Mouse (Mus musculus): ENCODE results near the gene Slc30a2.
"Not testable (repeated sequence)": the region's sequence is repeated elsewhere in the genome, so short reads cannot be mapped to it uniquely, and the experiment has no call there.

The Slc30a2 gene

GRCm38 (mm10) chr4:134355841-134356452 is 13.0 kb downstream of the Slc30a2 start:
- in situ Hi-C loops (cut with MboI; ENCODE audit: unreplicated experiment in 2 of 2) = no loop called here

DNA sequence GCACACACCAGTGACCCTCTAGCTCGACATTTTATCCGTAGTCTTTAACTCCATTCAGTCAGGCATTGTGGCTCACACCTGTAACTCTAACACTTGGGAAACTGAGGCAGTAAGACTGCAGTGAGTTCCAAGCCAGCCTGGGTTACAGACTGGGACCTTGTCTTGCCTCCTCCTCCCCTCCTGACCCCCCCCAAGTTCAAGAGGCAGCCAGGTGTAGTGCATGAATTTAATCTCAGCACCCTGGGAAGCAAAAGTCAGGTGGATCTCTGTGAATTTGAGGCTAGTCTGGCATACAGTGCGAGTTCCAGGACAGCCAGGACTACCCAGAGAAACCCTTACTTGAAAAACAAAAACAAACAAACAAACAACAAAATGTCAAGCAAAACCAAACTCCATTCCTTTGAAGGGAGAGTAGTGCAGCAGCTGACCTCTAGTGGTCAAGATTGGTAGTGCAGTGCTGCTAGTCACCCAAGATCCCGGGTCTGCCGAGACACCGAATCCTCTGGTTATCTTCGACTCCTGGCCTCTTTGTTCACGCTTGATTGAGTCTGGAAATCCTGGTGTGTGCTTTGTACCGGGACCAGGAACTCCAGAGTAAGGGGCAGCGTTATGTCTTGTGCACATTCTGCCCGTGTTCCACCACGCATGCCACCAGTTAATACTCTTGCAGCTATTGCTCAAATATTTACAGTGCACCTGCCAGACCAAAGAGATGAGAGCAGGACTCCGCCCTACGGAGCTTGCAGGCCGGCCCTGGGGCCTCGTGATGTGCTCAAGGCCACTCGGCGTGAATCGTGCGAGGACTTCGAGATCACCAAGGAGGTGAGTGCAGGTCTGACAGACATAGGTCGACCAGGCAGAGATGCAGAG is 13.8 kb downstream of the Slc30a2 start:
- in situ Hi-C loops (cut with MboI; ENCODE audit: unreplicated experiment in 2 of 2) = no loop called here

DNA sequence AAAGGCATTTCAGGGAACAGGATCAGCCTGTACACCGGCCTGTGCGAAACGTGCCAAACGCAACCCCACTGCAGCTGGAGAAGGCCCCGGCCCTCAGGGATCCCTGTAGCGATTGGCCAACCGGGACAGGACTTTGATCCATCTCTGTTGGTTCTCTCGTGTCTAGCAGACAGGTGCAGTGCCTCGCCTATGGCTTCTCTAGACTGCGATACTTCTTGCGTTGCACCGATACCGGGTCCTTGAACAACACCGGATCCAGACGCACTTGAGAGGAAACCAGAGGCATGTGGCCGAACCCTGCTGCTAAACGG is 14.4 kb downstream of the Slc30a2 start:
- in situ Hi-C loops (cut with MboI; ENCODE audit: unreplicated experiment in 2 of 2) = no loop called here

- in situ Hi-C loops (cut with MboI; ENCODE audit: unreplicated experiment in 2 of 2) = no loop called here
Measured at GRCm38 (mm10) chr4:134359649-134360048, 16.7 kb downstream of the Slc30a2 start.

- in situ Hi-C loops (cut with MboI; ENCODE audit: unreplicated experiment in 2 of 2) = no loop called here
Measured at GRCm38 (mm10) chr4:134361215-134361614, 18.2 kb downstream of the Slc30a2 start.

DNA sequence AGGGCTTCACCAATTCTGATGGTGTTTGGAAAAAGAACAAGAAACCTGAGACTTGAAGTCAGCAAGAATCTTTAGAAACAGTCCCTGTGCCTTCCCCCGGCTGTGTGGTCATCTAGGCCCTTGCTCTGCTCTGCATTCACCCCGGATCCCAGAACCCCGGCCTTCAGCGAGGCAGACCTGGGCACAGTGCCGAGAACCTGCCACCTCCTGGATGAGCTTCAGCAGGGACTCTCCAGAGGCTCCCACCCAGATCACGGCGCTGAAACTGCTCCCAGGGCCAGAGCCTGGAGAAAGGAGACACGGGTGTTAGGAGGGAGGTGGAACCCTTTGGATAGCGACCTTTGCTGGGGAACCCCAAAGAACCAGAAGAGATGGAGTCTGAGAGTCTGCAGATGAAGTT is 19.1 kb downstream of the Slc30a2 start:
- in situ Hi-C loops (cut with MboI; ENCODE audit: unreplicated experiment in 2 of 2) = no loop called here

- in situ Hi-C loops (cut with MboI; ENCODE audit: unreplicated experiment in 2 of 2) = no loop called here
Measured at GRCm38 (mm10) chr4:134362586-134362985, 19.6 kb downstream of the Slc30a2 start.

- in situ Hi-C loops (cut with MboI; ENCODE audit: unreplicated experiment in 2 of 2) = no loop called here
Measured at GRCm38 (mm10) chr4:134365280-134365679, 22.3 kb downstream of the Slc30a2 start.

DNA sequence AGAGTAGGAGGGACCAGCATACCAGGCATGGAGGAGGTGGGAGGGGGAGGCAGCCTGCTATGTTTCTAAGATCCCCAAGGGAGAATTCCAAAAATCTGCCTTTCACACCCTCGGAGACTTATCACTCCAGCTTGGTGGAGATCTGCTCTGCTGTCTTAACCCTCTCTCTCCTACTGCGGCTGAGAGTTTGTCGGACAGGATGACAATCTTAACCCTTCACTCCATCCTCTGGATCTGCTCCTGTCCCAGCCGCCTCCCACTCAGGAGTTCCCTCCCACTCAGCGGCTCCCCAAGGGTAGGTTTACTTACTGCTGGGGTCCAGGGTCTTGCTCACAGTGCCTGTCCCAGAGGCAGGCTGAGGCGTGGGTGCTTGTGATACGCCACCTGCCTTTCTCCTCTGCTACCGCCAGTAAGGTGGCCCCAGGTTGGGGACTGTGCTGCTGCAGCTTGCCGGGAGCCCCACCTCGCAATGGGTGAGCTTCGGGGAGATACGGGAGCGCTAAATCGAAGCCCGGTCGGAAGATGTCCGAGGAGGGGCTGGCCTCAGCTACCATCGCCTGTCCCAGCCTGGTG is 27.8 kb downstream of the Slc30a2 start:
- in situ Hi-C loops (cut with MboI; ENCODE audit: unreplicated experiment in 2 of 2) = no loop called here

GRCm38 (mm10) chr4:134371316-134371855 is 28.4 kb downstream of the Slc30a2 start:
- in situ Hi-C loops (cut with MboI; ENCODE audit: unreplicated experiment in 2 of 2) = no loop called here

GRCm38 (mm10) chr4:134372294-134372747 is 29.3 kb downstream of the Slc30a2 start:
- in situ Hi-C loops (cut with MboI; ENCODE audit: unreplicated experiment in 2 of 2) = no loop called here

DNA sequence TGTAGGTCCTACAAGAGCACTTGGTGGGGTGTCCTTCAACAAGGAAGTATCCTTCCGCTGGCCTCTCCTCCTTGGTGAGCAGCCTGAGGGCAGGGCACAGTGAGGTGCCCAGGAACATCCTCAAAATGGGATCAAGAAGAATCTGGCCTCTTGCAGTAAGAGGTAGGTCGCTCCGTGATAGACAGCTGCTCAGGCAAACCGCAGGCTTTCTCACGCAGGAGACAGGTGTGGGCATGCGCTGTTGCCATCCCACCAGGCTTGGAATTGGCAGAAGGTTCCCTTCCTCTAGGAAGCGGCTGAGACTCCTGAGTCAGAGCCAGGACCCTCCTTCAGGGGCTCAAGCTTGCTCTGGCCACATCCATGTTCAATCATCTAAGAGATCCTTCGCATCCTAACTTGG is 30.3 kb downstream of the Slc30a2 start:
- in situ Hi-C loops (cut with MboI; ENCODE audit: unreplicated experiment in 2 of 2) = no loop called here

DNA sequence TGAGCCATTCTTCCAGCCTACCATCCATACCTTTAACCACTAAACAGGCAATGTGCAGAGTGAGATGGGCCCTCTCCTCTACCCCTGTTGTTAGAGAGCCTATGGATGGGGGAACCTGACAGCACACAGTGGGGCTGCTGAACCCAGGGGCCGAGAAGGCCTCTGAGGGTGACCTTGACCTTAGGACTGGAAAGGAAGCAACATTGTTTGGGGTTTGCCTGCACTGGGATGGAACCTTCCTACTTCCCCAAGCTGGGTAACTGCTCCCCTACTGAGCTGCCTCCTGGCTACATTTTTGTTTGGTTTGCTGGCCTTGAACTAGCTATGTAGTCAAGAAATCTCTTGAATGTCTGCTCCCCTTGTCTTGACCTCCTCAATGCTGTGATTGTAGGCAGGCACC is 31.3 kb downstream of the Slc30a2 start:
- in situ Hi-C loops (cut with MboI; ENCODE audit: unreplicated experiment in 2 of 2) = no loop called here

DNA sequence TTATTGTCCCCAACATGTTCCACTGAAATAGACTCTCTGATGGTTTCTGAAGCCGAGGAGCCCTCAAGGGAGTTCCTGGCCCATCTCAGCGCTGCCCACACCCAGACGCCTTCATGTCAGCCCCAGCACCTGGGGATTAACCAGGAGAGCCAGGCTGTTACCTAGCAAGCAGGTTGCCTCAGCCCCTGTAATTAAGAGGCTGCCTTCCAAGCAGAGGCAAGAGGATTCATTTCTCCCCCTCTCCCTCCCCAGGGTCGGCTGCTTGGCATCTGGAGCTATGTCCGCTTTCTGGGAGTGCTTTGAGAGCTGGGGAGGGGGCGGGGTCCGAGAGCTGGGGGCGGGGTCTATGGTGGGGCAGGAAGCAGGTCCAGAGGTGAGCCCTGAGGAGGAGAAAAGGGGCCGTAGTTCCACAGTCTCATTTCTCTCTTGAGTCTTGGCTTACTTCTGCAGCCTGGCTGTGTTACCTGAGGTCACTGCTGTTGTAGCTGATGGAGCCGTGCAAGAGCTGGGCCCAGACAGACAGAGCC is 35.2 kb downstream of the Slc30a2 start:
- in situ Hi-C loops (cut with MboI; ENCODE audit: unreplicated experiment in 2 of 2) = no loop called here

- in situ Hi-C loops (cut with MboI; ENCODE audit: unreplicated experiment in 2 of 2) = no loop called here
Measured at GRCm38 (mm10) chr4:134379510-134379909, 36.5 kb downstream of the Slc30a2 start.

DNA sequence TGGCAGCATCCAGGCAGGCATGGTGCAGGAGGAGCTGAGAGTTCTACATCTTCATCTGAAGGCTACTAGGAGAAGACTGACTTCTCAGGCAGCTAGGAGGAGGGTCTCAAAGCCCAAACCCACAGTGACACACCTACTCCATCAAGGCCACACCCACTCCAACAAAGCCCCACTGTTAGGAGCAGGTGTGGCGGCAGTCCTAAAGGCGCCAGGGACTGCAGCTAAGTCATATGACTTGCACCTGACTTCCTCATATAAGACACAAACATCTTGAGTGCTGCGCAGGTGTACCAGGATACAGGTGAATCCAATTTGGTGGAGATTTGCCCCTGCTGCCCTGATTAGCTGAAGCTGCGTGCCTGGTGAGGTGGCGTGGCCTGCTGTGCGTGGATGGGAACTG is 40.8 kb downstream of the Slc30a2 start, which contains the start of gene Extl1:
Gene Extl1, minus strand, starts transcription at position 101 of the 400 bp plus-strand sequence.
- in situ Hi-C loops (cut with MboI; ENCODE audit: unreplicated experiment in 2 of 2) = not testable (repeated sequence)

- in situ Hi-C loops (cut with MboI; ENCODE audit: unreplicated experiment in 2 of 2) = no loop called here
Measured at GRCm38 (mm10) chr4:134387268-134387667, 44.3 kb downstream of the Slc30a2 start.

DNA sequence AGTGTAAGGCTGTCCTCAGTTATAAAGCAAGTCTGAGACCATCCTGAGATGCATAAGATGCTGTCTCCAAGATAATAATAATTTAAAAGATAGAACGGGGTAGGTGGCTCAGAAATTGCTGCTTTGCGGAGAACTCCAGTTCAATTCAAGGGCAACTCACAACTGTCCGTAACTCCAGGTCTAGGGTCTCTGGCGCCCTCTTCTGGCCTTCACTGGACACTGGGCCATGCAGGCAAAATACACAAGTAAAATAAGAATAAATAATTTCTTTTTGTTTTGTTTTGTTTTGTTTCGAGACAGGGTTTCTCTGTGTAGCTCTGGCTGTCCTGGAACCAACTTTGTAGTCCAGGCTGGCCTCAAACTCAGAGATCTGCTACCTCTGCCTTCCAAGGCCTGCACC is 45.4 kb downstream of the Slc30a2 start:
- in situ Hi-C loops (cut with MboI; ENCODE audit: unreplicated experiment in 2 of 2) = no loop called here

DNA sequence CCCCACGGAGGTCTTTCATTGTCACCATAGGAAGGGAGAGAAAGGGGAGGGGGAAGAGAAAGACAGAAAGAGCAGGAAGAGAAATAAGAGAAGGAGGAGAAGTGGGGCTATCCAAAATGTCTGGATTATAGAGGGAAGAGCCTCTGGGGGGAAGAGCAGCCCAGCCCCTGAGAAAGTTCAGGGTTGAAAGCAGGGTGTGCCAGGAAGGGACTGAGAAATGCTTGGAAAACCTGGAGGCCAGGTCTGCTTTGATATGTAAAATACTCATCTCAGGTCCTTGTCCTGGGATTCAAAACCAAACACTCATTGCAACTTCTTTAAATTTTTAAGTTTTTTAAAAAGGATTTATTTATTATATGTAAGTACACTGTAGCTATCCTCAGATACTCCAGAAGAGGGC is 48.7 kb downstream of the Slc30a2 start:
- in situ Hi-C loops (cut with MboI; ENCODE audit: unreplicated experiment in 2 of 2) = loop anchor here in 1 of 2 experiments (5.0 kb wide), 1 partner anchor 86 kb away; no protein-coding TSS in a partner anchor

DNA sequence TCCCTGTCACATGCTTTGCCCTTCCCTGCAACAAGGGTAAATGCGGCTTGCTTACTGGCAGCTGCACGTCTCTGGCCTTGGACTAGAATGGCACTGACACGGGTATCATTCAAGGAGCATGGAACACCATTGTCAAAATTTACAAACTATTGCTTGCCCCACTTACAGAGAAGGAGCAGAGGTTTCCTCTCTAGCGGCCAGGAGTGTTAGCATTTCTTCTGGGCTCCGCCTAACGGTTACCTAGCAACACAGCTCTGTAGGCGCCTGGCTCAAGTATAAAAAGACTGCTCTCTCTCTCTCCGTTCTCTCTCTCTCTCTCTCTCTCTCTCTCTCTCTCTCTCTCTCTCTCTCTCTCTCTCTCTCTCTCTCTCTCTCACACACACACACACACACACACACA is 49.6 kb downstream of the Slc30a2 start:
- in situ Hi-C loops (cut with MboI; ENCODE audit: unreplicated experiment in 2 of 2) = loop anchor here in 1 of 2 experiments (5.0 kb wide), 1 partner anchor 85 kb away; no protein-coding TSS in a partner anchor

GRCm38 (mm10) chr4:134393026-134393425 is 50.0 kb downstream of the Slc30a2 start:
- in situ Hi-C loops (cut with MboI; ENCODE audit: unreplicated experiment in 2 of 2) = loop anchor here in 1 of 2 experiments (5.0 kb wide), 1 partner anchor 84 kb away; no protein-coding TSS in a partner anchor
